Mouse (Mus musculus) bone marrow macrophage, adult 2 months (primary cell): ENCODE measurements around the gene Snrpb.

Experiments
- CTCF ChIP-seq: IDR thresholded peaks from 2 replicates; pipeline ENCODE4 v1.5.1; 2012; ENCODE audit warnings: low read depth, mild to moderate bottlenecking, low read length, moderate library complexity
- POLR2A ChIP-seq: IDR thresholded peaks from 2 replicates; pipeline ENCODE4 v1.6.1; 2012; ENCODE audit warnings: mild to moderate bottlenecking, low read depth, low read length, borderline replicate concordance

GRCm38 (mm10) chr2:130125279-130126059, 53.7 kb downstream of the Snrpb start:
- TF ChIP-seq CTCF (no peak), POLR2A (no peak)
